ENCODE assay signal across 23 mouse cellular contexts in genomic region chr10:28550549-28550948, GRCm38 (mm10).
"Had no signal": no experiment of that assay in that cellular context is flagged by ENCODE, and none has a peak within 500 bp of the region (broad histone marks: within the 10 kb centered on the region; RNA-seq: fewer than 3 reads in every experiment).

No protein-coding gene starts in this region.

- ATAC-seq: intestine, embryonic 15.5 days; liver, postnatal 0 days; lung, postnatal 0 days had no signal

- H3K27me3 ChIP-seq: intestine, embryonic 15.5 days; limb, embryonic 12.5 days; limb, embryonic 15.5 days; neural tube, embryonic 13.5 days; stomach, embryonic 15.5 days had no signal

- DNase-seq: kidney, adult 11 months; kidney, adult 8-10 months; kidney, postnatal 36 days; layer of hippocampus, postnatal 36 days; left cerebral cortex, postnatal 4 days; liver, postnatal 0 days; lung, embryonic 14.5 days; lung, postnatal 36 days; retina, postnatal 1 day; right cerebral cortex, postnatal 25 days; spleen, adult 18-20 months; thymus, postnatal 25 days had no signal

- H3K36me3 ChIP-seq: intestine, embryonic 15.5 days; limb, embryonic 12.5 days; limb, embryonic 15.5 days; neural tube, embryonic 13.5 days; stomach, embryonic 15.5 days had no signal

- H3K9me3 ChIP-seq: intestine, embryonic 15.5 days; limb, embryonic 12.5 days; limb, embryonic 15.5 days; neural tube, embryonic 13.5 days; stomach, embryonic 15.5 days had no signal

- H3K9ac ChIP-seq: intestine, embryonic 15.5 days; limb, embryonic 12.5 days; limb, embryonic 15.5 days; liver, embryonic 14.5 days; liver, postnatal 0 days; lung, embryonic 14.5 days; neural tube, embryonic 13.5 days; stomach, embryonic 15.5 days had no signal

- H3K4me2 ChIP-seq: intestine, embryonic 15.5 days; limb, embryonic 12.5 days; limb, embryonic 15.5 days; liver, embryonic 11.5 days; lung, embryonic 14.5 days; neural tube, embryonic 13.5 days; stomach, embryonic 15.5 days had no signal

- H3K4me3 ChIP-seq: intestine, embryonic 15.5 days; left cerebral cortex, adult 2 months; limb, embryonic 12.5 days; limb, embryonic 15.5 days; myocyte; neural tube, embryonic 13.5 days; stomach, embryonic 15.5 days had no signal

- H3K27ac ChIP-seq: intestine, embryonic 15.5 days; kidney, postnatal 0 days; left cerebral cortex, adult 2 months; limb, embryonic 12.5 days; limb, embryonic 15.5 days; liver, embryonic 14.5 days; neural tube, embryonic 13.5 days; stomach, embryonic 15.5 days had no signal

- H3K4me1 ChIP-seq: intestine, embryonic 15.5 days; limb, embryonic 12.5 days; limb, embryonic 15.5 days; neural tube, embryonic 13.5 days; stomach, embryonic 15.5 days had no signal
